Mouse (Mus musculus) ES-Bruce4 (cell line): ENCODE data around the gene Myo1a.

Source experiments
- CTCF ChIP-seq: IDR thresholded peaks from one replicate; pipeline ENCODE4 v1.8.1; 2011; ENCODE audit warnings: low read depth, low read length
- POLR2A ChIP-seq: IDR thresholded peaks from one replicate; pipeline ENCODE4 v1.8.1; 2011; ENCODE audit warnings: low read length; ENCODE audit not compliant: insufficient read depth

DNA sequence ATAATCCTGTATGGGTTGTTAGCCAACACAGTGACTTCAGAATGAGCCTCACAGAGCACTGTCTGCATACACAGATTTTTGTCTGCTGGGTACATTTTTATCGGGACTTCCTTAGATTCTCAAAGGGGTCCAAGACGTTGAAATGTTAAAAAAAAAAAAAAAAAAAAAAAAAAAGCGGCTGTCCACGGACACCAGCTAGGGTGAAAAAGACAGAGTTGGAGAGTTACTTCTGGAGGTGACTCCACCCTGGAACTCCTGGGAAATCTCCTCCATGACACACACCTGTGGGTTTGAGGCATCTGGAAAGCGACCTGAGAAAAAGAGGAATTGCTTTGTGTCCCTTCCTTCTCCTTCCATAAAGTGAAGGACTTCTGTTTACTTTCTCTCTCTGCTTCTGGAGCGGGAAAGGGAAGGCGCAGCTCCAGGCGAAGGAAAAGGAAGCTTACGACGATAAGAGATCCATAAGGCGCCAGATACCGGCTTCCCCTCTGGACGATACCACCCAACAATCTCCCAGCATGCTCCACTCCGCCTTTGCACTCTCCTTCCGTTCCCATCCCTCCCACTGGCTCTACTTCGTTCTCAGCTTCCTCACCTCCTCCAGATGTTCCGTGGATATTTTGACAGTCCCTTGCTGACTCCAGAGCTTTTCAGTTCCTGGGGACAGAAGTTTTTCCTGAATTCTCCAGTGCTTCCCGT is 50.9 kb downstream of the Myo1a start:
- TF ChIP-seq POLR2A, result no peak
- TF ChIP-seq CTCF, result no peak
